Mouse (Mus musculus) midbrain, embryonic 15.5 days (tissue): Measurements from ENCODE around the gene Parp14. TPM values are rescaled to one million over a fixed set of nuclear protein-coding genes. Genes with fewer than 3 reads are reported as not detected.

Experiments
- ATAC-seq: fragments of 200-750 bp; cut with Nextera tagmentation; replicated peaks from 2 replicates; pipeline ENCODE4 v1.8.0; 2017; ENCODE audit warnings: moderate TSS enrichment
- H3K27ac ChIP-seq: fragments of 300-500 bp; sonication (generic); 2 replicates; pipeline ENCODE4 v1.5.1; 2015; ENCODE audit warnings: mild to moderate bottlenecking, inconsistent platforms
- H3K27me3 ChIP-seq: fragments of 300-500 bp; sonication (generic); replicated peaks from 2 replicates; pipeline ENCODE4 v1.6.1; 2015; ENCODE audit warnings: inconsistent platforms
- H3K36me3 ChIP-seq: fragments of 300-500 bp; sonication (generic); replicated peaks from 2 replicates; pipeline ENCODE4 v1.6.1; 2015; ENCODE audit warnings: inconsistent platforms
- H3K4me1 ChIP-seq: fragments of 300-500 bp; sonication (generic); 2 replicates; pipeline ENCODE4 v1.6.1; 2015; ENCODE audit warnings: inconsistent platforms
- H3K4me2 ChIP-seq: fragments of 300-500 bp; sonication (generic); 2 replicates; pipeline ENCODE4 v1.6.1; 2015; ENCODE audit warnings: inconsistent platforms, mild to moderate bottlenecking, moderate library complexity
- H3K4me3 ChIP-seq: fragments of 300-500 bp; sonication (generic); 2 replicates; pipeline ENCODE4 v1.5.1; 2015; ENCODE audit warnings: mild to moderate bottlenecking, inconsistent platforms
- H3K9ac ChIP-seq: fragments of 300-500 bp; sonication (generic); 2 replicates; pipeline ENCODE4 v1.6.1; 2015; ENCODE audit warnings: mild to moderate bottlenecking, inconsistent platforms
- H3K9me3 ChIP-seq: fragments of 300-500 bp; sonication (generic); 2 replicates; pipeline ENCODE4 v1.6.1; 2016; ENCODE audit warnings: inconsistent platforms
- WGBS: fragments of 180-500 bp; shearing (Covaris S2); methylation state at CpG from one replicate; pipeline ENCODE4 v1.1.7; 2015; ENCODE audit warnings: mixed read lengths; 5-methylcytosine and 5-hydroxymethylcytosine counted together
- polyA plus RNA-seq: library from polyadenylated mRNA; unstranded; fragments of >200 nt; fragmentation: Nextera tagmentation; extraction: Ambion mirVana; gene quantifications from 2 replicates; pipeline ENCODE4 v1.2.1, GENCODE M21; 2015

Parp14 gene
- polyA plus RNA-seq = 0.49 and 0.72 TPM in 2 replicates

GRCm38 (mm10) chr16:35871048-35871851, at the start of gene Parp14:
Gene Parp14, minus strand, starts transcription at chr16:35871544.
- Histone ChIP-seq H3K4me2 (peak within 1 kb of the TSS; percentile 96), H3K9me3 (no peaks in the 10 kb centered on the region), H3K36me3 (no peaks in the 10 kb centered on the region), H3K4me3 (peak within 1 kb of the TSS; percentile 46), H3K27me3 (peaks cover 31% of the 10 kb centered on the region), H3K27ac (no peak within 1 kb of the TSS), H3K4me1 (peaks cover 12% of the 10 kb centered on the region), H3K9ac (peak within 1 kb of the TSS; percentile 52)
- peak; percentile 71 for ATAC-seq
- 1% methylated on average over 36 of the region's 38 CpGs for WGBS

GRCm38 (mm10) chr16:35918721-35919543, 47.6 kb upstream of the Parp14 start:
- no peak overlapping the region for H3K9ac ChIP-seq
- no peaks in the 10 kb centered on the region for H3K9me3 ChIP-seq
- no peaks in the 10 kb centered on the region for H3K4me1 ChIP-seq
- H3K27me3 ChIP-seq = no peaks in the 10 kb centered on the region
- no peak for ATAC-seq
- no peak overlapping the region for H3K4me3 ChIP-seq
- no peak overlapping the region for H3K27ac ChIP-seq
- H3K4me2 ChIP-seq = no peak overlapping the region
- whole genome bisulfite sequencing = 79% methylated on average over 6 of the region's 6 CpGs
- no peaks in the 10 kb centered on the region for H3K36me3 ChIP-seq

GRCm38 (mm10) chr16:35914301-35914700, 43.0 kb upstream of the Parp14 start:
- Histone ChIP-seq H3K9ac (no peak overlapping the region), H3K4me3 (no peak overlapping the region), H3K27me3 (no peaks in the 10 kb centered on the region), H3K27ac (no peak overlapping the region), H3K9me3 (no peaks in the 10 kb centered on the region), H3K36me3 (no peaks in the 10 kb centered on the region), H3K4me2 (no peak overlapping the region), H3K4me1 (no peaks in the 10 kb centered on the region)
- no peak for ATAC-seq
- 69% methylated on average over 5 of the region's 5 CpGs for WGBS

GRCm38 (mm10) chr16:35913526-35913925, 42.2 kb upstream of the Parp14 start:
- H3K36me3 ChIP-seq = no peaks in the 10 kb centered on the region
- H3K27me3 ChIP-seq = no peaks in the 10 kb centered on the region
- H3K4me2 ChIP-seq = no peak overlapping the region
- no peak overlapping the region for H3K9ac ChIP-seq
- H3K4me1 ChIP-seq = no peaks in the 10 kb centered on the region
- H3K27ac ChIP-seq = no peak overlapping the region
- 85% methylated on average over 1 of the region's 1 CpGs for WGBS
- no peak for ATAC-seq
- H3K9me3 ChIP-seq = no peaks in the 10 kb centered on the region
- no peak overlapping the region for H3K4me3 ChIP-seq

GRCm38 (mm10) chr16:35911449-35911848, 40.1 kb upstream of the Parp14 start:
- H3K4me1 ChIP-seq = no peaks in the 10 kb centered on the region
- no peaks in the 10 kb centered on the region for H3K9me3 ChIP-seq
- H3K9ac ChIP-seq = no peak overlapping the region
- no peak overlapping the region for H3K27ac ChIP-seq
- 64% methylated on average over 3 of the region's 3 CpGs for WGBS
- H3K36me3 ChIP-seq = no peaks in the 10 kb centered on the region
- H3K4me3 ChIP-seq = no peak overlapping the region
- no peak for ATAC-seq
- no peaks in the 10 kb centered on the region for H3K27me3 ChIP-seq
- no peak overlapping the region for H3K4me2 ChIP-seq

GRCm38 (mm10) chr16:35907432-35908201, 36.3 kb upstream of the Parp14 start:
- no peak overlapping the region for H3K4me3 ChIP-seq

GRCm38 (mm10) chr16:35906887-35907286, 35.5 kb upstream of the Parp14 start:
- ATAC-seq = no peak
- H3K4me3 ChIP-seq = no peak overlapping the region
- no peak overlapping the region for H3K27ac ChIP-seq
- no peak overlapping the region for H3K4me2 ChIP-seq
- H3K9ac ChIP-seq = no peak overlapping the region
- no peaks in the 10 kb centered on the region for H3K4me1 ChIP-seq
- H3K9me3 ChIP-seq = no peaks in the 10 kb centered on the region
- H3K36me3 ChIP-seq = no peaks in the 10 kb centered on the region
- no peaks in the 10 kb centered on the region for H3K27me3 ChIP-seq
- 72% methylated on average over 7 of the region's 7 CpGs for WGBS

More at GRCm38 (mm10) chr16:35907432-35908201, 36.3 kb upstream of the Parp14 start:
- H3K27me3 ChIP-seq = no peaks in the 10 kb centered on the region
- no peak overlapping the region for H3K9ac ChIP-seq
- no peaks in the 10 kb centered on the region for H3K9me3 ChIP-seq
- H3K4me2 ChIP-seq = no peak overlapping the region
- no peaks in the 10 kb centered on the region for H3K36me3 ChIP-seq
- ATAC-seq = no peak
- no peaks in the 10 kb centered on the region for H3K4me1 ChIP-seq
- WGBS = 74% methylated on average over 4 of the region's 4 CpGs
- H3K27ac ChIP-seq = no peak overlapping the region

- Histone ChIP-seq H3K9me3 (no peaks in the 10 kb centered on the region), H3K27ac (no peak overlapping the region), H3K4me1 (no peaks in the 10 kb centered on the region), H3K9ac (no peak overlapping the region), H3K4me3 (no peak overlapping the region), H3K4me2 (no peak overlapping the region), H3K27me3 (no peaks in the 10 kb centered on the region), H3K36me3 (no peaks in the 10 kb centered on the region)
- ATAC-seq = no peak
- 83% methylated on average over 6 of the region's 6 CpGs for WGBS
These were observed 34.6 kb upstream of the Parp14 start for GRCm38 (mm10) chr16:35905819-35906485.

- WGBS = 96% methylated on average over 3 of the region's 3 CpGs
- H3K36me3 ChIP-seq = no peaks in the 10 kb centered on the region
- no peaks in the 10 kb centered on the region for H3K9me3 ChIP-seq
- no peak overlapping the region for H3K27ac ChIP-seq
- H3K9ac ChIP-seq = no peak overlapping the region
- H3K27me3 ChIP-seq = no peaks in the 10 kb centered on the region
- H3K4me1 ChIP-seq = no peaks in the 10 kb centered on the region
- no peak for ATAC-seq
- no peak overlapping the region for H3K4me3 ChIP-seq
- H3K4me2 ChIP-seq = no peak overlapping the region
These were observed 34.0 kb upstream of the Parp14 start for GRCm38 (mm10) chr16:35905355-35905754.

- no peaks in the 10 kb centered on the region for H3K9me3 ChIP-seq
- WGBS = 87% methylated on average over 4 of the region's 4 CpGs
- no peaks in the 10 kb centered on the region for H3K4me1 ChIP-seq
- H3K36me3 ChIP-seq = no peaks in the 10 kb centered on the region
- H3K27ac ChIP-seq = no peak overlapping the region
- H3K4me2 ChIP-seq = no peak overlapping the region
- H3K4me3 ChIP-seq = no peak overlapping the region
- no peaks in the 10 kb centered on the region for H3K27me3 ChIP-seq
- no peak for ATAC-seq
- H3K9ac ChIP-seq = no peak overlapping the region
These were observed 32.9 kb upstream of the Parp14 start for GRCm38 (mm10) chr16:35904121-35904736.

- Histone ChIP-seq H3K36me3 (no peaks in the 10 kb centered on the region), H3K4me3 (no peak overlapping the region), H3K27me3 (no peaks in the 10 kb centered on the region), H3K9me3 (no peaks in the 10 kb centered on the region), H3K4me2 (no peak overlapping the region), H3K9ac (no peak overlapping the region), H3K4me1 (no peaks in the 10 kb centered on the region), H3K27ac (no peak overlapping the region)
- ATAC-seq = no peak
- 77% methylated on average over 6 of the region's 6 CpGs for WGBS
These were observed 31.8 kb upstream of the Parp14 start for GRCm38 (mm10) chr16:35903014-35903640.
